Mouse (Mus musculus): Measurements from ENCODE around the gene Gm45785.

The Gm45785 gene

DNA sequence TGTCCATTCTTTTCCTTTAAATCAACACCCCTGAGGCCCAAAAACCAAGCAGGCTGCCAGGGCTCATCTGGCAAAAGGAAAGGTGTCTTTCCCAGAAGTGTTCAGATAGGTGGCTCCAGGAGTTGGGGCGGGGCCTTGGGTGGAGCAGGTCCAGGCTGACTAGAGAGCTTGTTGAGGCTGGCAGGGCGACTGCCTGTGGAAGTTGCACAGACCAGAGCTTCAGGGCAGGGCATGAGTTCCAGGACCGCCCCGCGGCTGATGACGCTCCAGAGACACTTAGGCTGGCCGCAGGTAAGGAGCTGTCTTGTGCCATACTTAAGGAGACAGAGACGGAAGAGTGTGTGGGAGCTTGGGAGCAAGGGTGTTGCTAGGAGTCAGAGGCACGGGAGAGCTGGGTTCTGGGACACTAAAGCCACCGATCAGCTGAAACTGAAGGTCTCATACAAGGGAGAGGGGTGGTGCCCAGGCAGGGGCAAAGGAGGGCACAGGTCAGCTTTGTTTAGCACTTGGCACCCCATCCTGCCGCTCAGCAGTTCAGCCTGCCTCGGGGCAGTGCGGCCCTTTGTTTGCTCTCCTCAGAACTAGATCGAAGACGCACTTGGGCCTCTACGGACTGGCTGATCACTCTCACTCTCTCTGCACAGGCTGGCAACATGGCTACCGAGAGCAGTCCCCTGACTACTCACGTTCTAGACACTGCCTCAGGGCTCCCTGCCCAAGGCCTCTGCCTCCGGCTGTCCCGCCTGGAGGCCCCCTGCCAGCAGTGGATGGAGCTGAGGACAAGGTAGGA lies 21.0 kb downstream of the Gm45785 start, which contains the start of gene Urah:
Urah (plus strand) TSS at position 51 of the 790 bp plus-strand sequence.
- intact Hi-C loops (cut with DNase I), result loop anchor here (5.0 kb wide), 1 partner anchor 758 kb away; no protein-coding TSS in a partner anchor

DNA sequence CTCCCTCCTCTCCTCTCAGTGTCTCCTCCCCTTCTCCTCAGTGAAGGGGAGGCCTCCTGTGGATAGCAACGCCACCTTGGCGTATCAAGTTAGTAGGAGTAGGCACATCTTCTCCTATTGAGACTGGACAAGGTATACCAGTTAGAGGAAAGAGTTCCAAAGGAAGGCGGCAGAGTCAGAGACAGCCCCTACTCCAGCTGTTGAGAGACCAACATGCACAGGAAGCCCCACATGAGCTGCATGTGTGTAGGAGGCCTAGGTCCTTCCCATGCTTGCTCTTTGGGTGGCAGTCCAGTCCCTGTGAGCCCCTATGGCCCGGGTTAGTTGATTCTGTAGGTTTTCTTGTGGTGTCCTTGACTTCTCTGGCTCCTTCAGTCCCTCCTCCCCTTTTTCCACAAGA lies 22.8 kb downstream of the Gm45785 start:
- intact Hi-C loops (cut with DNase I), result loop anchor here (5.0 kb wide), 1 partner anchor 756 kb away; no protein-coding TSS in a partner anchor

DNA sequence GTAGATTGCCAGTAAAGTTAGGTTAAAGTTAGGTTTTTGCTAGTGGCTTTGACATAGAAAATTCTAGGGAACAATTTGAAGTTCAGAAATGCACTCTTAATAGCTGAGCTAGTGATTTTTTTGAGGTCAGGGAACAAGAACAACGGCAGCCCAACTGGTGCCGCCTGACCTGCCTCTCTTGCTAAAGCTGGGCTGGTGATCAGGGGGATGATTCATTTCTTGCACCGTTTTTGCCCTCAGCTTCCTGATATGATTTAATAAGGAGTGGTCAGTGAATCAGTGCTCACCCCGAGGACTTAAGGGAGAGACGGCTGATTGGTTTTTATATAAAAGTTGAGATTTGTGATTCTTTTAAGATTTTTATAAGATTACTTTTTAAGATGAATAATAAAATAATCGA lies 24.7 kb downstream of the Gm45785 start:
- intact Hi-C loops (cut with DNase I), result loop anchor here (5.0 kb wide), 1 partner anchor 754 kb away; no protein-coding TSS in a partner anchor

DNA sequence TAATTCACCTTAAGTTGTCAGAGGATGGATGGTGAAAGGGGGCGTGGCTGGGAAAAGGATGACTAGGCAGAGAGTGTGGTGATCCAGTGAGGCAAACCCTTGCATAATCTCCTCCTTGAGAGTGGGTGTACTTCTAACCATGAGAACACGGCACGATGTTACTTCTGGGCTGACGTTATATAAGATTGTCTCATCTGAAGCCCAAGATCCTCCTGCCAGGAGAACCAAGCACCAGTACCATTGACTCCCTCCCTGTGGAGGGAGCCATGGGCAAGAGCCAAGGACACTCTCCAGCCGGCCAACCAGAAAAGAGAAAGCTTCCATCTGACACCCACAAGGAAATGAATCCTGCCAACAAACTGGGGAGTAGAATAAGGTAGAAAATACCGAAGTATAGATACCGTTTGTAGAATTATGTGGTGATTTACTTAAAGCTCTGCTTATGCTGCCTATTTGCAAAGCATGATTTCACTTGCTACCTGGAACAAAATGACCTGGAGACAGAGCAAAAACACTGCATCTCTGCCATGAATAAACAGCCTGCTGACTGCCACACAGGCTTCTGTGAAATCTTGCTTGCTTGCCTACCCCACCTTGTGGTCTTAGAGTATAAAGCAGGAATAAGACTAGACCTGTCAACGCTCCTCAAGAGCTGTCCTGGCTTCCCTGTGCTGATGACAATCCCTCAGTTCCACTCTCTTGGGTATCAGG lies 27.8 kb downstream of the Gm45785 start:
- intact Hi-C loops (cut with DNase I), result no loop called here

DNA sequence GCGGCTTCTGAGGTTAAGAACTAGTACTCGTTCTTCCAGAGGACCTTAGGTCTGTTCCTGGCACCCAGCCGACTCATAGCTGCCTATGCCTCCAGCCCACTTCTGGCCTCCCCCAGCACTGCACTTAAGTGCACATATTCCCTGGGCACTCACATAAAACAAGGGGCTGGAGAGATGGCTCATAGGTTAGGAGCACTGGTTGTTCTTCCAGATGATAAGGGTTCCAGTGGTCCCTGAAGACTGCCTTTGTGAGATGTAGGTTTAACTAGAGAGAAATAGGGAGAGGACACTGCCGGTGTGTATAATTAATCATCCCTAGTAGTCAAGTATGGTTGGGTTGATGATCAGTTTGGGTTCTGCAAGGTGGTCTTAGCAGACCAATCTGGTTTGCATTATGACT lies 33.4 kb downstream of the Gm45785 start:
- intact Hi-C loops (cut with DNase I), result no loop called here

DNA sequence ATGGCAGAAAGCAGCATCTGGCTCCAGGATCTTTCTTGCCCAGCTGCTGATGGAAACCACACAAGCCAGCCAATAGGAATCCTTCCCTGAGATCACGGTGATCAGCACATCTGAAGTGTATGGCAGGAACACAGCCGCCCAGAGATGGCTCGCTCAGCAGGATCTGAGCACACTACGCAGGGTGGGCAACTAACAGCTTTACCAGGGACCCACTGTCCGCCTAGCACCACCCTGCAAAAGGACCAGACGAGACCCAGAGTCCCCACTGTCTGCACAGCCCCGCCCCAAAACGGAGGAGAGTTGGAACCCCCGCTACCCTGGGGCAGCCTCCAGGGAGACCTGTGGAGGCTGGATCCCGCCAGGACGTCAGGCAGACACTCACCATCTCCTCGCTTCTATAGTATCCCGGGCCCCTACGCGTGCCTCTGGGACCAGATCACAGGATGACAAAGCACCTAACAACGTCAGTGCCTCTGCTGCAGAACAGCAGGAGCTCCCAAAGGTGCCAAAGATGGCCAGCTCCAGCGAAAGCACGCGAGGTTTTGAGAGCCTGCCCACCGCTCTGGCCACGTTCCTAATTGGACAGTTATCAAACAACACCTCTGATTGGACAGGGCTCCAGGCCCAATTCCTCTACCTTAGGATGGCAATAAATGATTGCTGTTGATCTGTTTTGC lies 34.3 kb downstream of the Gm45785 start, which contains the start of gene Zfp941:
Zfp941 (minus strand) TSS at position 526 of the 677 bp plus-strand sequence.
- intact Hi-C loops (cut with DNase I), result no loop called here

DNA sequence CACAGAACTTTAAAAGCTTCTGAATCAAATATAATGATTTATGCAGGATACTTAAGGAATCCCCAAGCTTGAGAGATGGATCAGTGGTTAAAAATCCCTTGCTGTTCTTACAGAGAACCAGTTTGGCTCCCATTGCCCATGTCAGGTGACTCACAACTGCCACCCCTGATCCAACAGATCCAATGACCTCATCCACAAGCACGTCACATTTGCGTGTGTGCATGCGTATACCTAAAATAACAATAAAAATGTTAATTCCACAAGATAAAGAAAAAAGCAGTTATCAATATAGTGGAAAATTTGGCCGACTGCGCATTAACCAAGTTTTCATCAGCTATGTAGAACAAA lies 34.9 kb downstream of the Gm45785 start:
- intact Hi-C loops (cut with DNase I), result no loop called here

DNA sequence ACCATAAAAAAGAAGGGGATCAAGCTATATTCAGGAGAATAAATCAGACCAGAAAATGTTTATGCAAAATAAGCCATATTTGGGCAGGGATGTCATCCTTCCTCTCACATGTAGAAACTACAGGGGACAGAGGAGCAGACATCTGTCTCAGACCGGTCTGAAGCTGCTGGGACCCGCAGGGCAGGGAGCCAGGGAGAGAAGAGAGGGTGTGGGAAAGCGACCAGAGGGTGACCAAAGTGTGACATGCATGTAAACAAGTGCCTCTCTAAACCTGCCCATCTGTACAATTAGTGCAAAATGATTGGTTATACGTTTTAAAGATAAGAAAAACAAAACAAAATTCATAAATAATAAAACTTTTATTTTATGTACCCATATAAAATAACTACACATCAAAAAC lies 36.0 kb downstream of the Gm45785 start:
- intact Hi-C loops (cut with DNase I), result no loop called here

DNA sequence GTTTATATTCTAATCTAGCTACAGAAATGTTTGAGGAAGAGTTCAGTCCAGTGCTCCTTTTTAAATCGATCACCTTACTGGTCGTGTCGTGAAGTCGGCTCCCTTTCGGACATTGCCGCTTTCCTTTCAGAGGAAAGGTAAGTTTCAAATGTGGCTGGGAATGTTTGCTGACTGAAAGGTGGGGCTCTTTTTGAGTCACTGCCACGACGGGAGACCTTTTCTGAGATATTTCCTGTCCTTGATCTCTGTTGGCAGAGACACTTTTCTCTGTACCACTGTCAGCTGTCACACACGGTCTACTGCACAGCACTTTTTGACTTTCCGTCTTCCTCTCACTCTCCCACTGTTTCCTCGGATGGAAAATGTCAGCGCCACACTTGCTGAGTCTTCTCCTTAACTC lies 43.3 kb downstream of the Gm45785 start:
- intact Hi-C loops (cut with DNase I), result no loop called here

DNA sequence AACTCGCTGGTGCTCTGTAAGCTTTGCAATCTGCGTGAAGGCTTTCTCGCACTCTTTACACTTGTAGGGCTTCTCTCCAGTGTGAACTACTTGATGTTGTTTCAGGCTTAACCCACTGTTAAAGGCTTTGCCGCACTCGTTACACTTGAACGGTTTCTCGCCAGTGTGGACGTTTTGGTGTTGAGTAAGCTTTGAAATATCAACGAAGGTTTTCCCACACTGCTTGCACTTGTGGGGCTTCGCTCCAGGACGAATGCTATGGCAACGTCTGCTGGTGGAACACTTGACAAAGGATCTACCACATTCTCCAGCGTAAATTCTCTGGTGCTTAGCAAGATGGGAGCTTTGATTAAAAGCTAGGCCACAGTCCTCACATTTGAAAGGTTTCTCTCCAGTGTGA lies 44.4 kb downstream of the Gm45785 start:
- intact Hi-C loops (cut with DNase I), result no loop called here

DNA sequence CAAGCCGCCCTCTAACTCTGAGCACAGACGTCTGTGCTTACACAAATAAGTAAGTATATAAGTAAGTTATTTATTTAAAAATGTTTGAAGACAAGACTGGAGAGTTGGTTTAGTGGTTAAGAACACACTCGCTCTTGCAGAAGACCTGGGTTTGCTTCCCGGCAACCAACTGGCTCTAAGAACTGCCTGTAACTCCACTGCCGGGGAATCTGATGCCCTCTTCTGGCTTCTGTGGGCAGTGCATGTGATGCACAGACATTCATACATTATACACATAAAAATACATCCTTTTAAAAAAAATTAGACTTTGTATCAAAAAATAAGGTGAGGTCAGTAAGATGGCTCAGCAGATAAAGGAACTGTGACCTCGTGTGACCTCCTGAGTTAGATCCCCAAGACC lies 45.6 kb downstream of the Gm45785 start:
- intact Hi-C loops (cut with DNase I), result no loop called here

DNA sequence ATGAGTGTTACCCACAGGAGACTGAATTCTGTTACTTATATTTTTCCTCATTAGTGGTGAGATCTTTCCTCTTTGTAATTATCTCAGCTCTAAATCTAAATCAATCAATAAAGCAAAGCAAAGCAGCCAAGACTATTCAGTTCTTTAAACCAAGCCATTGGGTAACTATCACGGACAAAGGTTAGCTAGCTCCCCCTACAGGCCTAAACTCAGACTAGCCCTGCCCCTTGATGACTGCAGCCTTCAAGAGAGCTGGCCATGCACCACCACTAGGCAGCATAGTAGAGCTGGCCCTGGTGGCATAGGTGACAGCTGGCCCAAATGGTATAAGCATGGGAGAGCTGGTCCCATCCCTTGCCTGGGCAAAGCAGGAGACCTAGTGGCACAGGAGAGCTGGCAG lies 50.4 kb downstream of the Gm45785 start:
- intact Hi-C loops (cut with DNase I), result no loop called here

DNA sequence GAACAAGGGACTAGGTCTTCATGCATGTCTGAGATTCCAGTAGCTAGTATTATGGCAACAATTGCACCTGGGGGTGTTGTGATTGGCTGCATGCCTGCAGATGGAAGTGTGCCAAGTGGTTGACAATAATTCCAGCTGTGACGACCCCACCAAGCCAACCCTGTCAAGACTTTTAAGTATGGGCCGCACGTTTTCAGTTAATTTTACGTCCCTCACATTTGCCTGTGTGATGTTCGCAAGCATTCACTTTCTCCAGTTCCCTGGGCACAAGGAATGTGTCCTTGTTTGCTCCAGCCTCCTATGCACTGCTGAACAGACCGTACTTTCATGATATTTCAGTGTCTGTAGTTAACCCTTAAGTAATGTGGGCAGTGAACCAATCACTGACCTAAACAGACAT lies 53.5 kb downstream of the Gm45785 start:
- intact Hi-C loops (cut with DNase I), result no loop called here

DNA sequence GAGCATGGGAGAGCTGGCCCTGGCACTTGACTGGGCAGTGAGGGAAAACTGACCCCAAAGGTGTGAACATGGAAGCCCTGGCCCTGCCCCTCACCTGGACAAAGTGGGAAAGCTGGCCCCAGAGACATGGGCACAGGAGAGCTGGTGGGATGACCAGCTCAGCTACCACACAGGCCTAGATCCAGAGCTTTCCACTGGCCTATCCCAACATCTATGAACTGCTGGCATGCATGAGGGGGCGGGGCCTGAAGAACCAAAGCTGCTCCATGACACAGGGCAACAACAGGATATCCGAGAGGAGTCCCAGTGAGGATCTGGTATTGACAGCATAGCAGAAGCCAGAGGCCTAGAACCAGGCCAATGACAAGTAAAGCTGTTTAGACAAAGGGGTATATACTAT lies 57.9 kb downstream of the Gm45785 start:
- intact Hi-C loops (cut with DNase I), result no loop called here

DNA sequence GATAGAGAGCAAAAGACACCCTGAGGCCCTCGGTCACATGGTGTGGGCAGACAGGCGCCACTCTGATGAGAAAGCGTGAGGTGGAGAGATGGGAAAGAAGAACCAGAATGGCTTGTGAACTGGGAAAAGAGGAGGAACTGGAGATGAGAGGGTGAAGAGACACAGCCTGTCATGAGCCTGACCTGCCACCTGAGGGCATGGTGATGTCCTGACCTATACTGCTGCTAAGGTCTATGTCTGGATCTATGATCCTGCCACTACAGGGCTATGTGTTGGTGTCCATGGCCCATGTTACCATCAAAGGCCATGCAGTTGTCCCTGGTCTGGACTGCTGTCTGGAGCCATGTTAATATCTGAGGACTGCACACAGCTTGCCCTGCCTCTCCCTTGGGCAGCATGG lies 58.5 kb downstream of the Gm45785 start:
- intact Hi-C loops (cut with DNase I), result no loop called here

DNA sequence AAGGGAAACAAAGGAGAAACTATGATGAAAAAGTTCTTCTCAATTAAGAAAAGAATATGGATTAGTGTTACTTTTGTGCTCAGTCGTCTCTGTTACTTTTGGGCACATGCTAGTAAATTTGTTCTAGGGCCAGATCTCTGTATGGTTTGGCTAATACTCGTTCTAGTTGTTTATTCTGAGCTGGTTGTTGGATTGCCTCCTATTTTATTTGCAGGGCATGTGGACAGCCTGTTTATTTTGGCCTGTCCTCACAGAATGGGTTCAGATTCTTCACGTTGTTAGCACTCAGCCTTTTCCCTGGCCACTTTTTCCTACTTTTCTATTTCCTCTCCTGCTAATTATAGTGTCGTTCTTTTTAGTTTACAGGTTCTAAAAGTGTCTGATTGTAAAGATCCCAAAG lies 62.6 kb downstream of the Gm45785 start:
- intact Hi-C loops (cut with DNase I), result no loop called here

DNA sequence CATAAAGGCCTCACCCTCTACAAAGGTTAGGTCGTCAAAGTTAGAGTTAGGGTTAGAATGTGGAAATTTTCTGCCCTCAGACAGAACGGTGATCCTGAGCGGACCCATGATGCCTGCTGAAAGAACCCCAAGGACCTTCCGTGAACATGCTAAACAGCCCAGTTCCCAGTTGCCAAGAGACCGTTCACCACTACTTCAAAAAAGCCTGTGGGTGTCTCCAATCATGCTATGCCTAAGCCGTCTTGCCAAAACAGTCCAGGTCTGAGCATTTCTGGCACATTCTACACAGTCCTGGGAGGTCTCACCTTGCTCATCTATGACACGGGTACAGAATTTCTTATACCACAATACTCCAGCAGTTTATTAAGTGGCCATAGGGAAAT lies 68.1 kb downstream of the Gm45785 start:
- intact Hi-C loops (cut with DNase I), result no loop called here

DNA sequence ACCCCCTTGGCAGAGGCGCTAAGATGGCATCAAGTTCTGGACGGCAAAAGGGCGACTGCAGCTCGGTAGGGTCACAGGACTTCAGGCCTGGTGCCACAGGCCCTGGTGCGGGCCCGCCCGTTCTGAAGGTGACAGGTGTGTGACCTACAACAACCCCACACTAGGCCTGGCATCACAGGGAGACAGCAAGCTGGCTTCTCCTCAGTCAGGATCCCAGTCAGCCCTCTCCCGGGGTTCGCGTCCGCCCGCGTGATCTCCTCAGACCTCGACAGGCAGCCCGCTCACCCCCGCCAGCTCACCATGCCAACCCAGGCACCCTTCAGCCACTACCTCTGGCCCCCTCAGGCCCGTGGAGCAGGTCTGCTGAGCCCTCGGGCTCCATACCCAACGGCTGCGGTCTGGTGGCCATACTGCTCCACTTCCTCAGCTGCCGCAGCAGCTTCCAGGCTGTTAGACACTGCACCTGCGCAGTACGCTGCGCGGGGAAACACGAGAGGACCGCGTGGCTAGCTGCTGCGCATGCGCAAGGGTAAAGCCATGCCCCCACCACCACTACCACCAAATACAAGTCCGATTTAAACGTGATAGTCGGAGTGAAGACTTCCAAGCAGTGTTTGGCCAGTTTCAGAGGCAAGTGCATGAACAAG lies 68.6 kb downstream of the Gm45785 start, which contains the start of gene Syce1:
Syce1 (minus strand) TSS at position 447 of the 647 bp plus-strand sequence.
- intact Hi-C loops (cut with DNase I), result no loop called here

DNA sequence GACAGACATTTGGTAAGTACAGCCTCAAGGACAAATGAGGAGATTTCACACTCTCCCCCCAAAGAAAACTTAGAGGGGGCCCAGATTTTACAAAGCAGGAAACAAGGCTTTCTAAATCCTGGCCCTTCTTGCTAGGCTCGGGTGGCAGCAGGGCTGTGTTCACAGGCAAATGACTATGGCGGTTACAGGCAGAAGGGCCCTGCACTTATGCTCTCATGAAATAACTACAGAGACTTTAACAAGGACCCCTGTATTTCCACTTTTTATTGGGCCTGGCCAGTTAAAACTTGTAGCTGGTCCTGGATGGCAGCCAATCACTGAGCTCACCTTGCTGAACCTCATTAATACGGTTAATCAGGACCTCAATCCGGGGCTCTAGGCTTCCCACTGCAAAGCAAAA lies 75.6 kb downstream of the Gm45785 start:
- intact Hi-C loops (cut with DNase I), result no loop called here
